Mouse (Mus musculus): ENCODE data around the gene Ptbp2.
A peak's percentile ranks its signal among the peaks of the same experiment; 100 is the strongest.

Gene Ptbp2

GRCm38 (mm10) chr3:119784366-119784765, at the start of gene Ptbp2:
Gene Ptbp2 (minus strand): TSS chr3:119784466.
- DNase-seq = no peak

DNA sequence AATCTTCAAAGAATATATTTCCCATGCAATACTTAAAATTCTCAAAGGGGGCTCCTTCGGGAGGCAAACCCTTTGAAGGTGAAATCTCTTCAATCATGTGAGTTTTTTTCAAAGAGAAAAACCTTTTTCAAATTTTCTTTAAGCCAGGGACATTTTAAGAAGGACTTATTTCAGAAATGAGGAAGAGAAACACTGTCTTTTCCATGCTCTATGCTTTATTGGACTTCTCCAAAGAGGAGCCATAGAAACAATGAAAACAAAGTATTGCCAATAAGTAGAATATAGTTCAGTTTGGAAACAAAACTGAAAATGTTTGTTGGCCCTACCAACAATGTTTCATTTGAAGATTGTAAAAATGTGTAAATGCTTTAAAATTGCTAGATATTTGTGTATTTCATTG, 30.4 kb upstream of the Ptbp2 start:
- DNase-seq = no peak

GRCm38 (mm10) chr3:119806123-119806522, 21.9 kb upstream of the Ptbp2 start:
- DNase-seq = no peak

- DNase-seq = no peak
Measured at GRCm38 (mm10) chr3:119794677-119795365, 10.6 kb upstream of the Ptbp2 start.

DNA sequence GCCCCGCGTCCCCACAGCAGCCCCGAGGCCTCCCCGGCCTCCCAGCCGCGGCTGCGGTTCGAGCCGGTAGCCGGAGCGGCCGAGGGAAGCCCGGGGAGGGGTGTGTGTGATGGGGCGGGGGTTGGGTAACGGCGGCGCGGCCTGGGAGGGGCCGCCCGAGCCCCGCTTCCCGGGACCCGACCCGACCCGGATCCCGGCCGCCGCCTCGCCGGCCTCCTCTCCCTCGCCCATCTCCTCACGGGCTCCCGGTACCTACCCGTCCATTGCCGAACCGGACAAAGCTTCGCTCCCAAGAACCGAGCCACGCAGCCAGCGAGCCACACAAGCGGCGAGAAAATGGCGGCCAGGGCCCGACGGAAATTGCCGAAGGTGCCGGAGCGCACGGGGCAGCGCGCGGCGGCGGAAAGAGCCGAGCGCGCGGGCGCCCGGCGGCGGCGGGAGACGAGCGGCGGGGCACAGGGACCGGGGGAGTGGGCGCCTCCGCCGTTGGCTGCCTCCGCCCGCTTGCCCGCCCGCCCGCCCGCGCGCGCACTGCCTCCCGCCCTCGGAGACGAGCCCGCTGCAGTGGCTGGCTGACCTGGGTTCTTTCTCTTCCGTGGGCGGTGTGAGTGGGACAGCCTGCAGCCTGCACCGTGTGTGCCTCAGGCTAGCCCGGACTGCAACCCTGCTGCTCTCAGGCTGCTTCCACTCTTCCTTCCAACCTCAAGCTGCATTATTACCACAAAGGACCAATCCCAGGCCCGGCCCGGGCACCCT, 1.1 kb downstream of the Ptbp2 start:
- DNase-seq = peak; percentile 93 to 95

DNA sequence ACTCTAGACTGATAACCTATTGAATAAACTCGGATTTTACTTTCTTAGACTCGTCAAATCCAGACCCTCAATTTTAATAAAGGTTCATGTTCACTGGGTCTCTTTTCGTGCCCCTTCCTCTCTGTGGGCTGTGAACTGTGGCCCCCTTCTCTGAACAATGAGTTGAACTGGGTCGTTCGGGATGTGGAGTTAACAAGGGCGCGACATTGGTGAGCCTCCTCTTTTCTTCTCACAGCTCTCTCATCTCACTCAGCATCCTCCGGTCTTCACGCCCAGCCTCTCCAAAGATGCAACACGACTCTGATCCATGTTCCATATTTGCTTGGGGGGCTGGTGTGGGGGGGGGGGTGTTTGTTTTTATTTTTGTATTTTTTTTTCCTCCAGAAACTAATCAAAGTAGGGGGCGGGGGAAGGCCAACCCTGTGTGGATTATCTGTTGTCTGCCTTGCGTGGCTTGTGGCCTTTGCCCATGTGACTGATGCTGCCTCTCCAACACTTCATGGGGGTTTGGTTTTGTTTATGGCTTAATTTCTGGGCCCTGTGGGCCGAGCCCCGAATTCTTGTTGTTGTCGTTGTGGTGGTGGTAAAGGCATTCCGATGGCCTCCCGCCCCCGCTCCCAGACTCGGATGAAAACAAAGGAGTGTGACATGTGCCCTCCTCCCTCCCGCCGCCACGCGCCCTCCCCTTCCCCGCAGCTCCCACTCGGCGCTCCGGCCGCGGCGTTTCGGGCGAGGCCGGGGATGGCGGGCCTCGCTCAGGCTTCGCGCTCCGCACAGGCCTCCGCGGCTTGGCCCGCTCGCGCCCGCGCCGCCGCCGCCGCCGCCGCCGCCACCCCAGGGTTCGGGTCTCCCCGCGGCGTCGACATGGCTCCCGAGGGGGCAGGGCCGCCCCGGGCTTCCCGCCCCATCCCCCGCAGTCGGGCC, 2.0 kb downstream of the Ptbp2 start:
- peak; percentile 77 to 79 for DNase-seq

GRCm38 (mm10) chr3:119780876-119781275, 3.4 kb downstream of the Ptbp2 start:
- DNase-seq = no peak

GRCm38 (mm10) chr3:119779261-119779660, 5.0 kb downstream of the Ptbp2 start:
- no peak for DNase-seq

DNA sequence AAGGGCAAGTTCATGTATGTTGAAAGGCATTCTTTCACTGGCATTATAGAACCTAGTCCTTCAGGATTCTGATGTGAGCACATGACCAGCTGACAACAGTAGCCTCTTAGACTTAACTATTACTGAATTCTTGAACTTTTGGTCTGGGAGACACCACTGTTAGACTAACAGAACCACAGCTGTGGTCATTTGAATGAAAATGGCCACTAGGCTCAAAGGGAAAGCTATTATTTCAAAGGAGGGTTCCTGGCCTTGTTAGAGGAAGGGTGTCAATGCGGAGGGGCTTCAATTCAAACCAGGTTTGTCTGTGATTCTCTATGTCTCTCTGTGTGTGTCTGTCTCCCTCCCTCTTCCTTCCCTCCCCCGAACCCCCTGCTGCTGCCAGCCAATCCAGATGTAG, 5.8 kb downstream of the Ptbp2 start:
- DNase-seq = no peak

DNA sequence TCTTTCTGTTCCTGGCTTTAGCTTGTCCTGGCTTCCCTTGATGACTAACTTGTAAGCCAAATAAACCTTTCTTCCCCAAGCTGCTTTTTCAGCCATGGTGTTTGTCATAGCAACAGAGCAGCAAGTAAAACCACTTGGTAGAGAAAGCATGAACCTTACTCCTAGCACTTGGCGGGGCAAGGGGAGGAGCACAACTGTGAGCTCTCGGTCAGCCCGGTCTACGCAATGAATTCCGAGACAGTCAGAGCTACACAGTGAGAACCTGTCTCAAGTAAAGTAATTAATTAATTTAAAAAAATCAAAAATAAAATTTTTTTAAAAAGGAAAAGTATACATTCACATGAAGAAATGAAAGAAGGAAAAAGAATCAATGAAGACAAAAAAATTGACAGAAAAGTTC, 8.1 kb downstream of the Ptbp2 start:
- DNase-seq = no peak

DNA sequence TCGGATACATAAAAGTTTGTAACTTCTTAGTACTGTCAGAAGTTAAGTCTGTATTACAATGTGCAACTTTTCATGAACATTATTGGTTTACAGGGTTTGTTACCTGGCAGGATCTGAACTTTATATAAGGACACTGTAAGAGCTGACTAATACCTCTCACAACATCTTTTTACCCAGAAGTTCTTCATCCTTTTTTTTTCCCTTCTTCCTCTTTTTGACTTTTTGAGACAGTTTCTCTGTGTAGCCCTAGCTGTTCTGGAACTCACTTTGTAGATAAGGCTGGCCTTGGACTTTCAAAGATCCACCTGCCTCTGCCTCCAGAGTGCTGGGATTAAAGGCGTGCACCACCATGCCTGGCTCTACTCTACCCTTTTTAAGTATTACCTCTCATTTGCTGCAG, 11.5 kb downstream of the Ptbp2 start:
- DNase-seq = no peak

DNA sequence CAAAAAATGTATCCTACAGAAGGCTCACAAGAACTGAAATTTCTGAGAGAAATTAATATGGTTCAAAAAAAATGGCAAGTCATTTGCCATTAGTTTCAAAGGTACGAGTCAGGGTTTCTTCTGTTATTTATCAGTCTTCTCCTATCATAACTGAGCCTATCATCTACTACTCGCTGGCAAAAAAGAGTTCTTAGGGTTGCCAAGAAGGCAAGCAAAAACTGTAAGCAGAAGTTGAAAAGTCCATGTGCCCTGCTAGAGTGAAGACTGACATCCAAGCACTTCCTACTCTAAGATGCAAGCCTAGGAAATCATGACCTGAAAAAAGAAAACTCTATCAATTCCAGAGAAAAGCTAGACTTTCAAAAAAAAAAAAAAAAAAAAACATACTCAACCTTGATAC, 20.5 kb downstream of the Ptbp2 start:
- DNase-seq = no peak

- no peak for DNase-seq
Measured at GRCm38 (mm10) chr3:119761732-119762131, 22.5 kb downstream of the Ptbp2 start.

DNA sequence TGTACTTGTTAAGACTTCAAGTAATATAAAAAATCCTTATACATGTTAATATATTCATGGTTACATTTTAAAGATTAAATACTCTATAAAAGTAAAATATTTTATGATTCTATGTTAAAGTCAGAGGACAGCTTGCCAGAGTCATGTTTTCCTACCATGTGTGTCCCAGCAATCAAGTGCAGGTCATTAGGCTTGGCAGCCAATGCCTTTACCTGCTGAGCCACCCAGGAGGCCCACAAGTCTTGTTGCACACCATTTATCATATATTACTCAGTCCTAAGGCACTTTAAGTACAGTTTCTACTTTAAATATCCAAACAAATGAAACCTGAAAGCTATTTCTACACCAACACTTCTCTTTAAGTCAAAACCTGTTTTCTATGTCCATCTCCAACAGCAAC, 30.5 kb downstream of the Ptbp2 start:
- DNase-seq = peak; percentile 13 to 56

DNA sequence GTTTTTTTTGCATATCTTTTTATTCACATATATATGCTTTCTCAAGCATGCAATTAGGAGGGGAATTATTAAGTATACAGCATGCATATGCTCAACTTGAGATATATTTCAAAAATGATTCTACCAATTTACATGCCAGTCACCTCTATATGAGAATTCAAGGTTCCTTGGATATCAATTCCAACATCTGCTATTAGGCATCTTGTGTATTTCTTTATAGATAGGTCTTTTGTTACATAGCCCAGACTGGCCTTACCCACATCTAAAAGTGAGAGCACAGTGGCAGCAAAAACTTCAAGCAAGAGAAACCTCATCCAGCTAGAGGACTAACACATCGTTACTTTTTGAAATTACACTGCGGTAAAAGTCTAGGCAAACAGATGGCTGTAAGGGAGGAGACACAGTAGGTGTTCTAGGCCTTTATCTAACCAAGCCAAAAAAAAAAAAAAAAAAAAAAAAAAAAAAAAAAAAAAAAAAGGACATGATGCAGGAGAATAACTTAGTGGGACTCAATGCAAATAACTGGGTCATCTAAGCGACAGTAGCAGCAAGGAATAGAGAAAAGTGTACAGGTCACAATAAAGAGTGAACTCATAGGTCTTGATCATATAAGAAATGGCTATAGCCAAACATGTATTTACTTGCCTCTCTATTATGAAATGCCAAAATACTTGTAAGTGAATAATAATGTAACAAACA, 34.6 kb downstream of the Ptbp2 start:
- peak; percentile 11 to 64 for DNase-seq

DNA sequence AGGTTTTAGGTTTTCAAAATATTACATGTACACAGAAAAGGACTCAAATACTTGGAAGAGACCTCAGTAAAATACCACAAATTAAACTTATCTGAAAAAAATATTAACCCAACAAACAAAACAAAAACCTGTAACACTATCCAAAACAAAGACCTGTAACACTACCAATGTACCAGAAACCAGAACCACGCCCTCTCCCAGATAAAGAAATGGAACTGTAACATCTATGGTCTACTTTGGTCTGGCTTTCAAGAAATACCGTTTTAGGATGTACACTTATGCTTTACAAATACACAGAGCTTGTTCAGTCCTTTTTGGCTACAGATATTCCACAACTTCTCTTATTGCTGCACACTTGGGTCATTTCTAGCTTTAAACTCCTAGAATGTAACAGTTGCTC, 35.1 kb downstream of the Ptbp2 start:
- DNase-seq = no peak

DNA sequence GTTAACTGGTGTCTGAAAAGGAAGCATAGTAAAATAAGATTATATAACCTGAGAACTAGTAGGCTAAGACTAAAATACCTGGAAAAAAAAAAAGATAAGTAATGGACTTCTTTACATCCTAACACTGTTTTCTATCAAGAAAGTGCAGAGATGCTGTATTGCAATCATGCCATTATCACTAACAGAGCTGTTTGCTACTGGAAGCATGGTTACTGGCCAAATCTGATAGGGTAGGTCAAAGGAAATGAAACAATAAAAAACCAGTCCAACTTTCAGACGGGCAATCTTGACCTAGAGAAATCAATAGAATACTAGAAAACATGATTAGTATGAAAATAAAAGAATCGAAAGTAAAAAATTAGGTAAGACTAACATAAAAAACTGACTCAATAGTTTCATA, 37.6 kb downstream of the Ptbp2 start:
- no peak for DNase-seq

GRCm38 (mm10) chr3:119745801-119746200, 38.5 kb downstream of the Ptbp2 start:
- DNase-seq = no peak

DNA sequence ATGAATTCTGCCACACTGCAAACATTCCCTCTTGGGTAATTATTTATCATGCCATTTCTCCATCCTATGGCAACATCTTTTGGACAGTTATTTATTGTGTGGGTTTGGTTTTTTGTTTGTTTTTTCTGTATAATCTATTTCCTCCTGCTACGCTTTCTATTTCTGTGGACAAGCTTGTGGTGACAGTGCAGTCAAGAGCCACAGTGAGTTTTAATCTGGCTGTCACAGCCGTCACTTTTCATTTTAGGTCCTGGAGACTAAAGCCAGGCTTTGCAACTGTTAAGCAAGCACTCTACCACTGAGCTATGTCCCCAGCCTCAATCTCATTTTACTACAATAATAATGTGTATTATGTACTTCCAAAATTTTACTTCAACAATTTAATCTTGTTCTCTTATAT, 54.4 kb downstream of the Ptbp2 start:
- no peak for DNase-seq

GRCm38 (mm10) chr3:119712066-119712465, 72.2 kb downstream of the Ptbp2 start:
- no peak for DNase-seq

- DNase-seq = no peak
Measured at GRCm38 (mm10) chr3:119711503-119711902, 72.8 kb downstream of the Ptbp2 start.

- DNase-seq = no peak
Measured at GRCm38 (mm10) chr3:119701467-119701866, 82.8 kb downstream of the Ptbp2 start.

DNA sequence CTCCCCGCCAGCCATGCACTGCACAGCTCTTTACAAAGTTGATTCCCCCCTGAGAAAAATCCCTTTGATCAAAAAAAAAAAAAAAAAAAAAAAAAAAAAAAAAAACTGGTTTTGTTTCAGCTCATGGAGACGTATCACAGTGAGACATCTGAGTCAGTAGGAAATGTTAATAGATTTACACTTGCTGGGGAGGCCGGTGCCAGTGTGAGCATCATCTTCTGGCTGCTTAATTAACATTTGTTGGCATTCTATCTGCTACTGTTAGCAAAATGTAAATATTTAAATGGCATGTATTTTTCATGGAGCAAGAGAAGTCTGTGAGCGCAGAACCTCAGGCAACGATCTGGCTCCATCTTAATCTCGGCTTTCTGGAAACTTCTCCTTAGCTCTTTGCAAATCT, 99.5 kb downstream of the Ptbp2 start:
- no peak for DNase-seq
